Mouse (Mus musculus) testis, adult 2 months (tissue): Measurements from ENCODE around the gene Slc23a4. TPM values are rescaled to one million over a fixed set of nuclear protein-coding genes. Genes with fewer than 3 reads are reported as not detected.

Experiments used
- H3K27ac ChIP-seq: fragments of 200-500 bp; 2 replicates; pipeline ENCODE4 v1.5.1; 2012; ENCODE audit warnings: low read depth, low read length; ENCODE audit not compliant: control insufficient read depth, insufficient read depth
- H3K27me3 ChIP-seq: fragments of 200-500 bp; 2 replicates; pipeline ENCODE4 v1.6.1; 2012; ENCODE audit warnings: mild to moderate bottlenecking, low read length, moderate library complexity; ENCODE audit not compliant: control insufficient read depth, insufficient read depth
- H3K36me3 ChIP-seq: fragments of 200-500 bp; 2 replicates; pipeline ENCODE4 v1.6.1; 2012; ENCODE audit warnings: mild to moderate bottlenecking, low read length; ENCODE audit not compliant: control insufficient read depth, insufficient read depth
- H3K4me1 ChIP-seq: fragments of 200-500 bp; 2 replicates; pipeline ENCODE4 v1.6.1; 2012; ENCODE audit warnings: low read length; ENCODE audit not compliant: control insufficient read depth, insufficient read depth
- H3K4me3 ChIP-seq: fragments of 200-500 bp; 2 replicates; pipeline ENCODE4 v1.5.1; 2012; ENCODE audit warnings: low read depth, mild to moderate bottlenecking, low read length, moderate library complexity, mixed read lengths; ENCODE audit not compliant: control insufficient read depth
- CTCF ChIP-seq: fragments of 200-500 bp; IDR thresholded peaks from 2 replicates; pipeline ENCODE4 v1.5.1; 2012; ENCODE audit warnings: low read depth, mild to moderate bottlenecking, inconsistent platforms, low read length, moderate library complexity; ENCODE audit not compliant: control insufficient read depth, insufficient read depth, insufficient replicate concordance
- POLR2A ChIP-seq: fragments of 200-500 bp; IDR thresholded peaks from 2 replicates; pipeline ENCODE4 v1.6.1; 2012; ENCODE audit warnings: low read depth, mild to moderate bottlenecking, inconsistent platforms, low read length, moderate library complexity; ENCODE audit not compliant: control insufficient read depth
- polyA plus RNA-seq: library from polyadenylated mRNA; depleted of rRNA; stranded (reverse); fragments of >200 nt; gene quantifications from 2 replicates; pipeline ENCODE4 v1.2.3, GENCODE M21; 2012; rRNA removed

Gene Slc23a4
- 0.30 and 0.78 TPM in 2 replicates for polyA plus RNA-seq

- Histone ChIP-seq H3K4me3 (peak within 1 kb of the TSS; percentile 67), H3K27me3 (no peaks in the 10 kb centered on the region), H3K4me1 (peaks cover 5% of the 10 kb centered on the region; the same call in 1 of the 2 replicates), H3K36me3 (no peaks in the 10 kb centered on the region), H3K27ac (no peak within 1 kb of the TSS)
- TF ChIP-seq CTCF (no peak), POLR2A (no peak)
Measured at GRCm38 (mm10) chr6:34988081-34988761, at the start of gene Slc23a4. Gene Slc23a4, minus strand, starts transcription at chr6:34988404.

- H3K4me3 ChIP-seq: no peak overlapping the region
- H3K27me3 ChIP-seq: no peaks in the 10 kb centered on the region
- H3K27ac ChIP-seq: no peak overlapping the region
- H3K36me3 ChIP-seq: no peaks in the 10 kb centered on the region
- no peak for TF ChIP-seq POLR2A
- no peak for TF ChIP-seq CTCF
- H3K4me1 ChIP-seq: no peaks in the 10 kb centered on the region
Measured at GRCm38 (mm10) chr6:35033341-35033740, 45.1 kb upstream of the Slc23a4 start.

GRCm38 (mm10) chr6:35032704-35033103, 44.5 kb upstream of the Slc23a4 start:
- Histone ChIP-seq H3K27me3 (no peaks in the 10 kb centered on the region), H3K4me3 (no peak overlapping the region), H3K36me3 (no peaks in the 10 kb centered on the region), H3K4me1 (no peaks in the 10 kb centered on the region), H3K27ac (no peak overlapping the region)
- TF ChIP-seq POLR2A (no peak), CTCF (no peak)

GRCm38 (mm10) chr6:35030811-35031210, 42.6 kb upstream of the Slc23a4 start:
- H3K4me1 ChIP-seq: no peaks in the 10 kb centered on the region
- no peaks in the 10 kb centered on the region for H3K36me3 ChIP-seq

GRCm38 (mm10) chr6:35030226-35030625, 42.0 kb upstream of the Slc23a4 start:
- H3K27ac ChIP-seq: no peak overlapping the region
- H3K27me3 ChIP-seq: no peaks in the 10 kb centered on the region
- no peak overlapping the region for H3K4me3 ChIP-seq
- no peaks in the 10 kb centered on the region for H3K36me3 ChIP-seq
- TF ChIP-seq CTCF (no peak), POLR2A (no peak)
- H3K4me1 ChIP-seq: no peaks in the 10 kb centered on the region

More at GRCm38 (mm10) chr6:35030811-35031210, 42.6 kb upstream of the Slc23a4 start:
- TF ChIP-seq CTCF (no peak), POLR2A (no peak)
- no peaks in the 10 kb centered on the region for H3K27me3 ChIP-seq
- no peak overlapping the region for H3K27ac ChIP-seq
- H3K4me3 ChIP-seq: no peak overlapping the region

GRCm38 (mm10) chr6:35028023-35028422, 39.8 kb upstream of the Slc23a4 start:
- Histone ChIP-seq H3K4me3 (no peak overlapping the region), H3K4me1 (peaks cover 6% of the 10 kb centered on the region), H3K27me3 (no peaks in the 10 kb centered on the region), H3K36me3 (no peaks in the 10 kb centered on the region; the same call in 1 of the 2 replicates), H3K27ac (no peak overlapping the region)
- TF ChIP-seq POLR2A (no peak), CTCF (no peak)

- Histone ChIP-seq H3K27ac (no peak overlapping the region), H3K4me3 (no peak overlapping the region), H3K4me1 (peaks cover 6% of the 10 kb centered on the region), H3K27me3 (no peaks in the 10 kb centered on the region), H3K36me3 (no peaks in the 10 kb centered on the region; the same call in 1 of the 2 replicates)
- no peak for TF ChIP-seq CTCF
- TF ChIP-seq POLR2A: no peak
Measured at GRCm38 (mm10) chr6:35027257-35027656, 39.1 kb upstream of the Slc23a4 start.
